Mouse (Mus musculus): ENCODE results near the gene Rnf41.

Rnf41 gene

DNA sequence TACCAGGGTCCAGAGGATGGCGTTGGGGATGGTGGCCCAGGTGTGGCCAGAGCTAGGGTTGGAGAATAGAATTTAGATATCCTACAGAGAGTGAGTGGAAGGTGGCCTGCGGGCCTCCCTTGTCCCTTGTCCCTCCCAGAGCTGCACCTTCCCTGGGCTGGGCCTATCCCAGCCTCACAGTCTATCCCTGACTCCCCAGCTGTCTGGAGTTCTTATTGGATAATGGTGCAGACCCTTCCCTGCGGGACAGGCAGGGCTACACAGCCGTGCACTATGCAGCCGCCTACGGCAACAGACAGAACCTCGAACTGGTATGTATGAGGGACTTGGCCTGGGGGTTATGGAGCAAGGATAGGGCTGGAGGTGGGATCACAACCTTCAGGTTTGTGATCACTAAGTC lies 25.6 kb upstream of the Rnf41 start:
- no peak for DNase-seq (ENCODE audit: low spot score)

- DNase-seq (ENCODE audit: low spot score), result no peak
Observed at GRCm38 (mm10) chr10:128388941-128389340, 22.5 kb upstream of the Rnf41 start.

DNA sequence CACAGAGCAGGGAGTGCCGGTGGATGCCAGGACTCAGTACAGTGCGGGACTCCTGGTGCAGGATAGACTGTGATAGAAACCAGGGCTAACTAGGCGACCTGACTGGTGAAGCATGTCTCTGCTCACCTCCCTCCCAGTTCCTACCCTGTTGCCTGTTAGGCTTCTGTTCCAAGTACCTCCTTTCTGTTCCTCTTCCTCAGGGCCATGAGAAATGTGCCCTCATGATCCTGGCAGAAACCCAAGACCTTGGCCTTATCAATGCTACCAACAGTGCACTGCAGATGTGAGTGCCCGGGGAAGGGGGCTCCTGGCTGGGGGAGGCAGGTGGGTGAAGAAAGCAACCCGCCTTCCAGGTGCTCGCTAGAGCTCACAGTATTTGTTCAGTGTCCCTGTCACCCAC lies 21.9 kb upstream of the Rnf41 start:
- no peak for DNase-seq (ENCODE audit: low spot score)

DNA sequence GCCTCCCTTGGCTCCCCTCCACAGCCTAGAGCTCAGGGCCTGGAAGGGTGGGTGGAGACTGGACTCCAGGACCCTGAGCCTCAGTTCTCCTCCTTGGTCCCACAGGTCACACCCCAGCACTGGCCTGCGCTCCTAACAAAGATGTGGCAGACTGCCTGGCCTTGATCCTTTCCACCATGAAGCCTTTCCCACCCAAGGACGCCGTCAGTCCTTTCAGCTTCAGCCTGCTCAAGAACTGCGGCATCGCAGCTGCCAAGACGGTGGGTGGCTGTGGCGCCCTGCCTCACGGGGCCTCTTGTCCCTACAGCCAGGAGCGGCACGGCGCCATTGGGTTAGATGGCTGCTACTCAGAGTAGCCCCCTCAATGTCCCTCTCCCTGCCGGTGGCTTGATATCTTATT lies 21.1 kb upstream of the Rnf41 start:
- DNase-seq (ENCODE audit: low spot score), result no peak

GRCm38 (mm10) chr10:128391850-128392249 lies 19.6 kb upstream of the Rnf41 start:
- no peak for DNase-seq (ENCODE audit: low spot score)

GRCm38 (mm10) chr10:128396017-128396673 lies 15.3 kb upstream of the Rnf41 start:
- DNase-seq (ENCODE audit: low spot score), result no peak

DNA sequence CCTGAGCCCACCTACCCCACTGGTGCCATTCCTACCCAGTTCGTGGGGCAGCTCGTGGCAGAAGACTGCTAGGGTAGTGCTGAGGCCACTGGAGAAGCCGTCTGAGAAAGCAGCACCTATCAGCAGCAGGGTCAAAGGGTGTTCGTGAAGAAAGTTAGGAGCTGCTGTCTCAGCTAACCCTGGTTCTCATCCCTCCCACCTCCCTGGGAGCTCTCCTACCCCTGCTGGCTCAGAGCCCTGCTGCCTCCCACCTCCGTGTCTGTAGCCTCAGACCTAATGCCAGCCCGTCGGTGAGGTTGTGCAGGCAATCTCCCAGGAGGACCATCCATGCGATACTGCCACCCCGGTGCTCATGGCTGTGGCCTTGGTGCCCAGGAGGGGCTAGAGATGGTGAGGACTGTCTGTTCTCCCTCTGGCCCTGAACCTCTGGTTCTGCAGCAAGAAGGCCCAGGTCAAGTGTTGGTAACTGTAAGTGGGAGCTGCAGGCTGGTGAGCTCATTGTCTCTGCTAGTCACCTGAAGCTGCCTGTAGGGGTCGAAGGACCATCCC lies 14.7 kb upstream of the Rnf41 start:
- no peak for DNase-seq (ENCODE audit: low spot score)

GRCm38 (mm10) chr10:128397466-128397865 lies 14.0 kb upstream of the Rnf41 start:
- DNase-seq (ENCODE audit: low spot score), result no peak

DNA sequence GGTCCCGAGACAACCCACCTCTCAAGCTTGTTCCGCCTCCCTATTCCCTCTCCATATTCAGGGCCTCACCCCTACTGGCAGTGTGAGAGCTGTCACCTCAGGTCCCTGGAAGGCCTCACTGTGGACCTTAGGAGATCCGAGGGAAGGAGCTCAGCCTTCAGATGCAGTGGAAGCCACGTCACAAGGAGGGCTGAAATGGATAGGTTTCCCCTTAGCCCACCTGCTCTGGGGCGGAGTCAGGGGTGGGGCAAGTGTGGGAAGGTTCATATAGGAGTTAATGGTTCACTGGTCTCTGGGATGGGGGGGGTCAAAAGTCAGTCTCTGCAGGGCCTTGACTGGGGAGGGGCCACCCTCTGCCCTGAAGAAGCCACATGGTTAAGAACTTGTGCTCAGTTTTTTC lies 11.1 kb upstream of the Rnf41 start:
- no peak for DNase-seq (ENCODE audit: low spot score)

DNA sequence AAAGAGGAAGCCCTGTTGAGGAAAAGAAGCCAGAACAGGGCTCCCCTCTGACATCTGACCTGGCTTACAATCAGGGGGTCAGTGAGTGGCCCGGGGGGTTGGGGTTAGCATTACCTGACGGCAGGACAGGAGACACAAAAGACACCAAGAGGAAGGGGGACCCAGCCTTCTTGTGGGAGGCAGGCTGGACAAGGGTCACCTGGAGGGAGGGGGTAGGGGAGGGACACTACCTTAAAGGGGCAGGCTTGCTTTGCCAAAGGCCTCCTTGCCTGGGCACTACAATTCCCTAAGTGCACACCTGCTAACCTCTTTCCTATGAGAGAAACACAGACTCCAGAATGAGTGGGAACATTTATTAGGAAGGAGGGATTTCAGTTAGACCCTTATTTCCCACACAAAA lies 10.4 kb upstream of the Rnf41 start, which contains the start of gene Slc39a5:
Gene Slc39a5 (minus strand): TSS at position 174 of the 400 bp plus-strand sequence.
- no peak for DNase-seq (ENCODE audit: low spot score)

- no peak for DNase-seq (ENCODE audit: low spot score)
Observed at GRCm38 (mm10) chr10:128401638-128402037, 9.8 kb upstream of the Rnf41 start.

GRCm38 (mm10) chr10:128403931-128404330 lies 7.5 kb upstream of the Rnf41 start:
- no peak for DNase-seq (ENCODE audit: low spot score)

GRCm38 (mm10) chr10:128408591-128409535 lies 2.6 kb upstream of the Rnf41 start:
- DNase-seq (ENCODE audit: low spot score), result no peak

DNA sequence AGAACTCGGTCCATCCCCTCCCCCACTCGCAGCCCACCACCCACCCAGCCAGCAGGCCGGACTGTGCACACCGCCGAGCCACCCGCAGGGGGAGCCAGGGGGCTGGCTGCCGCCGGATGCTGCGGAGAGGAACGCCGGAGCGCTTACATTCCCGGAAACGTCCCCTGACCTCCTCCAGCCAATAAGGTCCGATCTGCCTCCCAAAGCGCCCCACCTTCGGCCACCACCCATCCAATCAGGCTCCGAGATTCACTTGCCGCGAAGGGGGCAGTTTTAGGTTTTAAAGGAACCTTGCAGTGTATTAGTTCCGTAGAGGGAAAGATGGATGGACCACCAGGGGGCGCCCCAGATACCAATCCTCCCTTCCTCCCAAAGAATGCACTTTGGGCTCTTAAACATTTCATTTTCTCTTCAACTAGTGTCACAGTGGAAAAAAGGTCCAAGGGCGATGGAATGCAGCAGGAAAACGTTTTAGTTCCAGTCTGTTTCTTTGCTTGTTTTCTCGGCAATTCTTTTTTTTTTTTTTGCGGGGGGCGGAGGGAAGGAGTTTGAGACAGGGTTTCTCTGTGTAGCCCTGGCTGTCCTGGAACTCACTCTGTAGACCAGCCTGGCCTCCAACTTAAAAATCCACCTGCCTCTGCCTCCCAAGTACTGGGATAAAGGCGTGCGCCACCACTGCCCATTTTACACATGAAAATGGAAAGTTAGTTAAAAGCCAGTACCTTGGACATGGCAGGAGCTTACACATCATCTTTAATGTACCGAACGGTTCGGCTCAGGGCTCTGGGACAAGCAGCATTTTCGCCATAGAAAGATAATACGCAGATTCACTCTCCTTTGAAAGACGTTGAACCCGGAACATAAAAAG lies 1.5 kb upstream of the Rnf41 start:
- DNase-seq (ENCODE audit: low spot score), result peak; percentile 98

GRCm38 (mm10) chr10:128410560-128410845 lies 954 bp upstream of the Rnf41 start:
- no peak for DNase-seq (ENCODE audit: low spot score)

DNA sequence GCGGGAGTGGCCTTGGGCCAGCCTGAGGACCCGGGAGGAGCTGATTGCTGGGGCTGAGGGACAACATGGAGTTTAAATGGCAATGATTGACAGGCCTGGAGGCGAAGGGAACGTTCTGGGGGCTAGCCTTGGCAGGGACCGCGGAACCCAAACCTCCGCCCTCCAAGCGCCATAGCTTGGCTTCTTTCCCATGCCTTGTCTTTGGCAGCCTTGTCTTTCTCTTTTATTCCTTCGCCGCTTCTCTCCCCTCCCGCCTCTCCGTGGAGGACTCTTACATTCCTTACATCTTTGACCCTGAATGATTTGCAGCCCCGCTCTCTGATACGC lies 561 bp downstream of the Rnf41 start:
- peak; percentile 24 for DNase-seq (ENCODE audit: low spot score)

DNA sequence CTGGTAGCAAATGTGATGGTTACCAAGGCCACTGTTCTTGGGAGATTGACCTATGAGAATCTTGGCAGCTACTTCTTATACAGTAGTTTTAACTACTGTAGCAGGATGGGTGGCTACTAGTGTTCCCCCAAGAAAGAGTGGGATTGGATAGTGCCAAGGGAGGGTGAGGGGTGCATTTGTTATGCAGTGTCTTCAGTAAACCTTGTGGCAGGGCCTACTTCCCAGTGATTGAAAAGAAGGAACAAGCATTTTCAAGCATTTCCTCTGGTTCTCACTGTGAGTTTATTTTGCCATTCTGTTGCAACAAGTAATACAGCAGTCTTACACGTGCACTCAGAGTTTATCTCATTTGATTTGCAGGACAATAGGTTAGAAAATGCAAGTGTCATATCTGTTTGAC lies 1.1 kb downstream of the Rnf41 start:
- DNase-seq (ENCODE audit: low spot score), result no peak

- no peak for DNase-seq (ENCODE audit: low spot score)
Observed at GRCm38 (mm10) chr10:128413076-128413475, 1.6 kb downstream of the Rnf41 start.

DNA sequence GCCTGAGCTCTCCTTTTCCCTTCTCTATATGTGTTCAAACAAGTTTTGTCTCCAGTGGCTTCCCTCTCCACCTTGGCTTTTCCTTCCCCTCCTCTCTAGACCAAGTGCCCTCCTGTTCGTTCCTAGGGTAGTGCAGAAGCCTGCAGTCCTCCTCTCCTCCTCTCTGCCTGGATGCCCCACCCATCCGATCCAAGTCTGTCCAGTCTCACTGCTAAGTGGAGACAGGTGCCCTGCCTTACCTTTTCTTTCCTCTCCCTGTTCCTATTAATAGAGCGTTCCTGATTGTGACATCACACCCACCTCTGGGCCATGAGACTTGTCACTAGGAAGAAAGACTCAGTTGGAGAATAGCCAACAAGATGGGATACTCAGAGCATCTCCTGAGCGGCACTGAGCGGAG lies 3.4 kb downstream of the Rnf41 start:
- no peak for DNase-seq (ENCODE audit: low spot score)

GRCm38 (mm10) chr10:128422426-128422825 lies 11.0 kb downstream of the Rnf41 start:
- DNase-seq (ENCODE audit: low spot score), result no peak

DNA sequence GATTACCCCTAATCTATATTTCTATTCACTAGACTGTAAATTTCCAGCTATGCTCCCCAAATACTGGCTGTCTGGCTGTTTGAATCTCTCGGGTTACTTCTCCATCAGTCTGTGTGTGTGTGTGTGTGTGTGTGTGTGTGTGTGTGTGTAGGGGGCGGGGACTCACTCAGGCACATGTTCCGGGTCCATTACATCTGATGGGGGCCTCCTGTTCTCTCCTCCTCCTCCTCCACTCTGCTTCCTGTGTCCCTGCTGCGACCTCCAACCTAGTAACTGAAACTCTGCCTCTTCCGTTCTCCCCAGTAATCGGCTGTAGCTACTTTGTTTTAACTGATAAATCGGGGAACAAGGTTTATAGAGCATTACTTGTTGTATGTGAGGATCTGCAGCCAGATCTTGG lies 13.1 kb downstream of the Rnf41 start:
- DNase-seq (ENCODE audit: low spot score), result no peak

DNA sequence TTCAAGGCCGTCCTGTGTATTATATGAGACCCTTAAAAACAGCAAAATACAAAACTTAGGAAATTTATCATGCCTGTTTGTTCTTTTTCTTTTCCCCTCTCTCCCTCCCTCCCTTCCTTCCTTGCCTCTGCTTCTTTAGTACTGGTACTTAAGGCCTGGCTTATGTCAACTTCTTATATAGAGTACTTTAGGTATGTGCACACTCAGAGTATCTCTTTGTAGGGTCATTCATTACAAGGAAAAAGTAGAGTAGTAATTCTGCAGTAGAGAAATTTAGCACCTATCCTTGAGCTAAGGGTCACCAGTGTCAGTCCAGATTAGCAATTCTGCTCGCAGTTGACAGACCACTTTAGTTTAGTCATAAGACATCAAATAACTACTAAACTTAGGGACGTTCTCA lies 13.8 kb downstream of the Rnf41 start:
- no peak for DNase-seq (ENCODE audit: low spot score)
